Mouse (Mus musculus) heart, postnatal 14 days (tissue): ENCODE measurements at regions not wholly inside any gene's neighbourhood (a gene's known extent, or its start where the extent isn't known, plus 50 kb on each side); places are given as distances from the start of the nearest gene placed in this dataset.

Experiments
- DNase-seq, 2 experiments: peaks; one replicate each; pipeline ENCODE4 v3.0.0; 2021 to 2022
- intact Hi-C: fragments of 180-260 bp; cut with DNase I; formaldehyde crosslinking; loops from one replicate; pipeline ENCODE4 v1.15.1; 2025

DNA sequence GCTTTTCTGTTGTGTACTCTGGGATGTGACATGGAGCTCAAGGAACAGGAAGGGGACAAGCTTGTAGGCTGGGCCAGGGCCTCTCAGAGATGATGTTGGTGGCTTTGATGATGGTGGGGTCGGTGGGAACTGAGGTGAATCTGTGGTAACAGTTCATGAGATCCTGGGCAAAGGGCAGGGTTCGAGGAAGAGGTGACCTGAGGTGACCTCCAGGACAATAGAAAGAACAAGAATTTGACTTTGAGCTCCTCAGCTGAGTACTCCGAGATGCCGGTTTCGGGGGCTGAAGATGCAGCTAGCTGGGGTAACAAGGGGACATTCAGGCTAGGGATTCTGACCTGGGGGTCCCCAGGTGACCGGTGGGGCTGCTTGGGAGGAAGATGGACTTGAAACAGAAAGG lies 57.5 kb upstream of the Eef2kmt start:
- intact Hi-C loops = no loop called here
- DNase-seq = no peak

DNA sequence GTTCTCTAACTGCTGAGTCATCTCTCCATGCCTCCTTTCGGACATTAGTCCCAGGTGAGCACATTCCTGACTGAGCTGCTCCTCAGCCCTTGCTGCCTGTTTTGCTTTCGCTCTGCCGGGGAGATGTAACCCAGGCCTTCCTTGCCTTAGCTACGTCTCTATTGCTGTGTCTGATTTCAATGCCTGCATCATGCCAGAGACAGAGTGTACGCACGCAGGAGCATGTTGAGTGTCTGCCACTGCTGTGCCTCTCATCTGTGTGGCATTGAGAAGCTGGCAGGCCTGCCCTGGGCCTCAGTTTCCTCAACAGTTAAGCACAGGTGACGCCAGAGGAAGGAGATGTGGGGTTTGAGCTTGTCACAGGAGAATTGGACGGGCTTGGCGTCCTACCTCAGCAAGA lies 55.7 kb upstream of the Eef2kmt start:
- DNase-seq = no peak
- intact Hi-C loops = no loop called here

DNA sequence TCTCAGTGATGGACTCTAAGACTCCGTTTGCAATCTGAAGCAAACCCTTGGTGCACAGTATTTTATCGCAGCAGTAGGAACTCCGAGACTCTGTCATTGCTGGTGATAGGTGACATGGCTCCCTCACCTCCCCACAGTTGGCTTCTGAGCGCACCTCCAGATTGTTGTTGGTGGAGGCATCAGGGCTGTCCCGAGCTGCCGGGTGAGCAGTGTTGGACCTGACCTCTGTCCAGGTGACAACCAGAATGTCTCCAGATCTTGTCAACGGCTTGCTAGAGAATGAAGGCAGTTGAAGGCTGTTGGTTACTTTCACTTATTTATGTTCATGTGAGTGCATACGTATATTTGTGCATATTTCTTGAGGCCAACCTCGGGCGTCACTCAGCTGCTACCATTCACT lies 55.0 kb upstream of the Eef2kmt start:
- DNase-seq = no peak
- intact Hi-C loops = no loop called here

DNA sequence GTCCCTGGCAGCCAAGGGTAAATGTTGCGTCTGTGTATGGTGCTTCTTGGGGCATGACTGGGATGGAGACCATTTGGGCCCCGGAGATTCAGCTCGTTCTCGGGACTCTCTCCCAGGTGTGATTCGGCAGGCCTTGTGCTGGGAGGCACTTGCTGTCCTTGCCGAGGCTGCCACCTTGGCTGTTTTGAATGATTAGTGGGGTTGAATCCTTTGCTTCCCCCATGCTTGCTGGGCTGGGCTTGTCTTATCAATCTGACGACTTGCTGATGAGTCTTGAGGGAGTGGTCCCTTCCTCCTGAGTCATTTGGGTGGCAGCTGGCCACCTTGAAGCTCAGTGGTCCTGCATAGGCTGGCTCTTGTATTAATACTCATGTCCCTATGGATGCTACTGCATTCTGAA lies 52.0 kb upstream of the Eef2kmt start:
- DNase-seq = no peak
- intact Hi-C loops = no loop called here

DNA sequence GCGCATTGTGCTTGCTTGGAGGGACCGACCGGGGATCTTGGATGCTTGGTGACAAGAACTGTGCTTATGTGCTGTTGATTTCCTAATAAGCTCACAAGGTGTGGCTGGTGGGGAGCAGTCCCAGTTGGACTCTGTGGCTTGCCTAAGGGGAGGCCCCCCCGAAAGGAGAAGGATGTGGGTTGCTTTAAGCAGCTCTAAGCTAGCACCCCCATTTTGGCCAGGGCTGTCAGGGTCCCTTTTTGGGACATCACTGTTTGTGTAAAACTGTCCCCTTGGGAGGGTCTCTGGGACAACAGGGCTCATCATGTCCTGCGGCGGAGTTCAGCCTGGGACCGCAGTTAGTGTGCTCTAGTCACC lies 51.4 kb upstream of the Eef2kmt start:
- intact Hi-C loops = no loop called here

DNA sequence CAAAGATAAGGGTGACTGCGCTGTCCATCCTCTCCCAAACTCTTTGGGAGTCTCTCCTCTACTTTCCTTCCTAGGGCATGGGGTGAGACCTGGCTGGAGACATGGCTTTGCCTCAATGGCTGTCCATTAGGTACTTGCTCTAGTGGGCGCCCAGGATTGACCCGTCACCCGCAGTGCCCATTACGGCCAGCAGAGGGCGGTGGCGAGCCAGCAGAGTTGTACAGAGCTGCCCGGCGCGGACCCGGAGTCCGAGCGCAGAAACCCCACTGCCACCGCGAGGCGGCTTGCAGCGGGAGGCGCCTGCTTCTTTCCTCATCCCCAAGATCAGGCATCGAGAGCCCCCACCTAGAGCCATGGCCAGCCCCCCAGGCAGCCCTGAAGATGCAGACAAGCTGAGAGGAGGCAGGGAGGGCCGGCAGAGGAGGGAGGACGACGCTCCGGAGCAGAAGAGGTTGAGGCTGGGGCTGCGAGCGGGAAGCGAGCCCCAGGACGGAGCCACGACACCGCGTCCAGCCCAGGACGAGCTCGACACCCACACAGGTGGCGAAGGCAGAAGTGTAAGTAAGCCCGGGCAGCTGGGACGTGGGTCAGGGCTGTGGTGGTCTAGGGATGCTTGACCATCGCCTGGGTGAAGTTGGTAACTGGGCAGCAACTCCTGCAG lies 50.9 kb upstream of the Eef2kmt start:
- intact Hi-C loops = loop anchor here (1.0 kb wide), 2 partner anchors 100 to 164 kb away; no protein-coding TSS in a partner anchor
- peak; percentile 90 to 95 for DNase-seq

More for the DNA sequence above, 51.4 kb upstream of the Eef2kmt start:
- DNase-seq = no peak
